Mouse (Mus musculus) MEL (cell line): Measurements from ENCODE around the gene Gm42417. TPM values are rescaled to one million over a fixed set of nuclear protein-coding genes. Genes with fewer than 3 reads are reported as not detected.

Experiments
- DNase-seq: peaks from one replicate; pipeline ENCODE4 v3.0.0; 2011; ENCODE audit warnings: low read depth, low spot score
- H3K27ac ChIP-seq: 2 replicates; pipeline ENCODE4 v1.5.1; 2012; ENCODE audit warnings: low read depth, mild to moderate bottlenecking, control low read depth, low read length, moderate library complexity; ENCODE audit not compliant: control insufficient read depth
- H3K27me3 ChIP-seq, 2 experiments: fragments of 150-350 bp in 1 of 2; sonication (generic) in 1 of 2; 2 replicates each; pipeline ENCODE4 v1.6.1; 2012; ENCODE audit warnings: low read length in 2 of 2, mild to moderate bottlenecking in 2 of 2, improper control_type of control experiment in 1 of 2, moderate library complexity in 1 of 2; ENCODE audit not compliant: insufficient read depth in 2 of 2, control insufficient read depth in 1 of 2
- H3K36me3 ChIP-seq, 2 experiments: 2 replicates each; pipeline ENCODE4 v1.6.1; 2012 to 2014; ENCODE audit warnings: low read length in 2 of 2, improper control_type of control experiment in 1 of 2, inconsistent platforms in 1 of 2, mild to moderate bottlenecking in 1 of 2; ENCODE audit not compliant: insufficient read depth in 2 of 2, control insufficient read depth in 1 of 2
- H3K4me1 ChIP-seq, 2 experiments: fragments of 150-350 bp in 1 of 2; sonication (generic) in 1 of 2; 2 replicates each; pipeline ENCODE4 v1.6.1; 2012; ENCODE audit warnings: low read length in 2 of 2, improper control_type of control experiment in 1 of 2, mild to moderate bottlenecking in 1 of 2; ENCODE audit not compliant: insufficient read depth in 2 of 2, control insufficient read depth in 1 of 2
- H3K4me3 ChIP-seq, 2 experiments: fragments of 150-350 bp in 1 of 2; sonication (generic) in 1 of 2; 2 replicates each; pipeline ENCODE4 v1.5.1; 2012; ENCODE audit warnings: low read depth in 2 of 2, low read length in 2 of 2, mild to moderate bottlenecking in 2 of 2, moderate library complexity in 2 of 2, control low read depth in 1 of 2, improper control_type of control experiment in 1 of 2; ENCODE audit not compliant: control insufficient read depth in 1 of 2, insufficient read depth in 1 of 2
- H3K79me2 ChIP-seq: 2 replicates; pipeline ENCODE4 v1.6.1; 2012; ENCODE audit warnings: mild to moderate bottlenecking, low read length, moderate library complexity; ENCODE audit not compliant: control insufficient read depth, poor library complexity, insufficient read depth
- H3K9ac ChIP-seq: 2 replicates; pipeline ENCODE4 v1.6.1; 2012; ENCODE audit warnings: low read depth, mild to moderate bottlenecking, control low read depth, low read length, moderate library complexity; ENCODE audit not compliant: control insufficient read depth, poor library complexity, severe bottlenecking
- H3K9me3 ChIP-seq: fragments of 150-350 bp; sonication (generic); replicated peaks from 2 replicates; pipeline ENCODE4 v1.6.1; 2012; ENCODE audit warnings: mild to moderate bottlenecking, low read length, improper control_type of control experiment, moderate library complexity; ENCODE audit not compliant: insufficient read depth
- CHD2 ChIP-seq: IDR thresholded peaks from 2 replicates; pipeline ENCODE4 v1.6.1; 2011; ENCODE audit warnings: low read length, improper control_type of control experiment
- EP300 ChIP-seq, 2 experiments: IDR thresholded peaks; 2 replicates each; pipeline ENCODE4 v1.6.1; 2011; ENCODE audit warnings: improper control_type of control experiment in 2 of 2, low read length in 2 of 2, low read depth in 1 of 2, mild to moderate bottlenecking in 1 of 2
- JUND ChIP-seq: IDR thresholded peaks from 2 replicates; pipeline ENCODE4 v1.6.1; 2011; ENCODE audit warnings: low read depth, mild to moderate bottlenecking, improper control_type of control experiment, low read length
- MAZ ChIP-seq: IDR thresholded peaks from 2 replicates; pipeline ENCODE4 v1.6.1; 2012; ENCODE audit warnings: low read depth, mild to moderate bottlenecking, inconsistent platforms, low read length, improper control_type of control experiment
- MYB ChIP-seq: IDR thresholded peaks from 2 replicates; pipeline ENCODE4 v1.6.1; 2011; ENCODE audit warnings: mild to moderate bottlenecking, low read depth, low read length, improper control_type of control experiment
- POLR2A ChIP-seq, 2 experiments: IDR thresholded peaks; 2 replicates each; pipeline ENCODE4 v1.6.1; 2011 to 2012; ENCODE audit warnings: low read length in 2 of 2, mild to moderate bottlenecking in 2 of 2, control low read depth in 1 of 2, improper control_type of control experiment in 1 of 2, low read depth in 1 of 2, moderate library complexity in 1 of 2; ENCODE audit not compliant: control insufficient read depth in 1 of 2, insufficient read depth in 1 of 2, poor library complexity in 1 of 2
- POLR2AphosphoS5 ChIP-seq: IDR thresholded peaks from 2 replicates; pipeline ENCODE4 v1.6.1; 2012; ENCODE audit warnings: low read depth, borderline replicate concordance, mild to moderate bottlenecking, inconsistent platforms, low read length, moderate library complexity, mixed read lengths
- RAD21 ChIP-seq: IDR thresholded peaks from 2 replicates; pipeline ENCODE4 v1.6.1; 2011; ENCODE audit warnings: mild to moderate bottlenecking, low read depth, low read length, improper control_type of control experiment
- SMC3 ChIP-seq: IDR thresholded peaks from 2 replicates; pipeline ENCODE4 v1.6.1; 2011; ENCODE audit warnings: low read depth, low read length, improper control_type of control experiment
- TAL1 ChIP-seq: IDR thresholded peaks from 2 replicates; pipeline ENCODE4 v1.6.1; 2012; ENCODE audit warnings: mild to moderate bottlenecking, inconsistent platforms, low read length, moderate library complexity, mixed read lengths
- TBP ChIP-seq: IDR thresholded peaks from 2 replicates; pipeline ENCODE4 v1.8.0; 2011; ENCODE audit warnings: low read depth, low read length, improper control_type of control experiment
- UBTF ChIP-seq: IDR thresholded peaks from 2 replicates; pipeline ENCODE4 v1.6.1; 2012; ENCODE audit warnings: low read depth, mild to moderate bottlenecking, inconsistent platforms, low read length, improper control_type of control experiment, moderate library complexity, borderline replicate concordance; ENCODE audit not compliant: insufficient read depth
- USF1 ChIP-seq: IDR thresholded peaks from 2 replicates; pipeline ENCODE4 v1.6.1; 2014; ENCODE audit warnings: low read depth, mild to moderate bottlenecking, inconsistent platforms, low read length, improper control_type of control experiment, moderate library complexity
- USF2 ChIP-seq, 2 experiments: IDR thresholded peaks; 2 replicates each; pipeline ENCODE4 v1.6.1; 2011 to 2012; ENCODE audit warnings: improper control_type of control experiment in 2 of 2, low read length in 2 of 2, borderline replicate concordance in 1 of 2, inconsistent platforms in 1 of 2, low read depth in 1 of 2, mild to moderate bottlenecking in 1 of 2; ENCODE audit not compliant: insufficient read depth in 1 of 2
- ZC3H11A ChIP-seq: IDR thresholded peaks from 2 replicates; pipeline ENCODE4 v1.6.1; 2012; ENCODE audit warnings: low read depth, mild to moderate bottlenecking, inconsistent platforms, low read length, improper control_type of control experiment
- ZKSCAN1 ChIP-seq: IDR thresholded peaks from 2 replicates; pipeline ENCODE4 v1.6.1; 2012; ENCODE audit warnings: low read depth, mild to moderate bottlenecking, inconsistent platforms, low read length, improper control_type of control experiment, moderate library complexity
- polyA plus RNA-seq, 2 experiments: library from polyadenylated mRNA; stranded (reverse) in 1 of 2; unstranded in 1 of 2; fragments of >175 nt in 1 of 2; fragments of >200 nt in 1 of 2; gene quantifications; 2 replicates each; pipeline versions ENCODE4 v1.2.1 to v1.2.4; 2012; ENCODE audit warnings: low replicate concordance in 2 of 2, low read depth in 1 of 2; ENCODE audit not compliant: insufficient read length in 2 of 2, insufficient read depth in 1 of 2, missing spikeins in 1 of 2
- total RNA-seq: library from RNA; depleted of rRNA; stranded (reverse); fragments of 300-350 nt; gene quantifications from 2 replicates; pipeline ENCODE4 v1.2.3, GENCODE M21; 2012

Gm42417 gene
- total and polyA plus RNA-seq, 3 experiments: 0.74 TPM; not detected in 2

DNA sequence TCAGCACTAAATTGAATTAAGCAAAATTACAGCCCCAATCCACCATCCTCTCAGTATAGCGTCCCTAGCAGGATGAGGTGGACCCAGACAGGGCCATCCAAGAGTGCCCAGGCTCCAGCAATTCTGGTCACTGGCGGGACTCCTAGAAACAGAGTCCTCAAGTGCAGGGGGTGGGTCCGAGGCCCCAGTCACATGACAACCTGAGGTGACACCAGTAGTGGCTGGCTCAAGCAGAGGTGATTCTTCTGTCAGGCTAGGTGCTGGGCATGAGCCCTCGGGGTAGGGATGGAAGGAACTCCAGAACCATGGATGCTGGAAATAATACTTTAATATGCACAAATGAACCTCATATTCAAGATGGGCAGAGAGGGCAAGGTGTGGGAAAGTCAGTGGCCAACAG is 23.2 kb upstream of the Gm42417 start:
- Histone ChIP-seq H3K27ac (no peak overlapping the region), H3K4me1 (peaks cover 2 to 10% of the 10 kb centered on the region in 2 experiments; a peak in 3 of 4 replicates), H3K4me3 (no peak overlapping the region), H3K9me3 (no peaks in the 10 kb centered on the region), H3K36me3 (no peaks in the 10 kb centered on the region), H3K79me2 (no peaks in the 10 kb centered on the region), H3K9ac (no peak overlapping the region), H3K27me3 (peaks cover 13% of the 10 kb centered on the region in 2 experiments)
- no peak for DNase-seq
- TF ChIP-seq UBTF (no peak), USF1 (peak; percentile 48; the same call in 1 of the 2 replicates)

DNA sequence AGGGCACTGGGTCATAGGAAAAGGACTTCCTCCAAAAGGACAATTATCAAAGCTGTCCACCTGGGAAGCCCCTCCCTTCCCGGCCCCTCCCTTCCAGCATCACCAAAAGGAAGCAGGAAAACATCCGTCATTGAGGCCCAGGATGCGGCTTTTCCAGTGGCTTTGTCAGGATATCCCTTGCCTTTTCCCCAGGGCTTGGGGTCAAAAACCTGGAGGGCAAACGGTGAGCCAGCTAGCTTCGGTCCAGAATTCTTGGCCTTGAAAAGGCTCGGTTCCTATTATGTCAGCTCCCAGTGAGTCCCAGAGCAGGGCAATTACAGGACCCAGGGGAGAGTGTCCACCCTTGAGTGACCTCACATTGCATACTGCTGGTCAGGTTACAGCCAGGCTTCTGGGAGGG is 21.7 kb upstream of the Gm42417 start:
- no peak overlapping the region for H3K4me3 ChIP-seq
- H3K9ac ChIP-seq: no peak overlapping the region
- no peaks in the 10 kb centered on the region; the same call in 1 of the 2 replicates for H3K79me2 ChIP-seq
- no peak for DNase-seq
- peaks cover 2 to 10% of the 10 kb centered on the region in 2 experiments; a peak in 3 of 4 replicates for H3K4me1 ChIP-seq
- no peak overlapping the region for H3K27ac ChIP-seq
- no peaks in the 10 kb centered on the region for H3K36me3 ChIP-seq
- TF ChIP-seq TBP (no peak), SMC3 (no peak), MAZ (no peak), CHD2 (no peak), RAD21 (no peak), MYB (no peak), USF2 (IDR thresholded peaks at IDR 0.05; ENCODE audit: borderline replicate concordance in 1 of 2, insufficient read depth in 1 of 2, low read depth in 1 of 2, low read length in 2 of 2) (no peak)
- H3K27me3 ChIP-seq: peaks cover 13% of the 10 kb centered on the region in 2 experiments
- H3K9me3 ChIP-seq: no peaks in the 10 kb centered on the region

DNA sequence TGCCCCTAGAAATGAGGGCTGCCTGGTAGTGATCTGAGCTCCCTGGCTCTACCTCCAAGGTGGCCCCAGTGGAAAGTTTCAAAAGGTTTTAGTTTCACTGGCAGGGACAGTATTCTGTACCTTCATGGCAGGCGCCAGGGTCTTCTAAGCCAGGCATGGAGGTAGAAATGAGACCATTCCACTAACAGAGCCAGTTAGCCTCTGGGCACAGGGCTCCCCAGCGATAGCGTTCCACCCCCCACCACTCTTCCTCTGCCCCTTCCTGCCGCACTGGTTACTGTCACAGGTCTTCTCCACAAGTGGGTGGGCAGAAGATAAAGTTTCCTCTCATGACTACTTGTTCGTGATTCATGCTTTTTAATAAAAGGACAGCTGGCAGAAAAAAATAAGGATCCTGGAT is 20.7 kb upstream of the Gm42417 start:
- Histone ChIP-seq H3K36me3 (no peaks in the 10 kb centered on the region), H3K79me2 (no peaks in the 10 kb centered on the region; the same call in 1 of the 2 replicates), H3K4me1 (peaks cover 2 to 10% of the 10 kb centered on the region in 2 experiments; a peak in 3 of 4 replicates), H3K9me3 (no peaks in the 10 kb centered on the region), H3K27ac (no peak overlapping the region), H3K27me3 (peaks cover 13% of the 10 kb centered on the region in 2 experiments), H3K4me3 (no peak overlapping the region), H3K9ac (no peak overlapping the region)
- DNase-seq: no peak
- TF ChIP-seq POLR2AphosphoS5 (no peak), TAL1 (no peak), EP300 (IDR thresholded peaks at IDR 0.05; ENCODE audit: low read depth in 1 of 2, low read length in 2 of 2) (no peak), ZC3H11A (no peak), RAD21 (no peak), POLR2A (IDR thresholded peaks at IDR 0.05; ENCODE audit: control insufficient read depth in 1 of 2, insufficient read depth in 1 of 2, low read depth in 1 of 2, low read length in 2 of 2, poor library complexity in 1 of 2) (no peak), JUND (no peak), UBTF (no peak), ZKSCAN1 (no peak)
